Mouse (Mus musculus) T-helper 1 cell (primary cell): ENCODE measurements around the gene Atp1b3.

ENCODE experiments used
- in situ Hi-C: fragments of 300-600 bp; cut with MboI, MseI; formaldehyde crosslinking; loops from one replicate; pipeline ENCODE4 v1.15.1; 2025; ENCODE audit warnings: high pct_unique_total_duplicates

Atp1b3 gene

DNA sequence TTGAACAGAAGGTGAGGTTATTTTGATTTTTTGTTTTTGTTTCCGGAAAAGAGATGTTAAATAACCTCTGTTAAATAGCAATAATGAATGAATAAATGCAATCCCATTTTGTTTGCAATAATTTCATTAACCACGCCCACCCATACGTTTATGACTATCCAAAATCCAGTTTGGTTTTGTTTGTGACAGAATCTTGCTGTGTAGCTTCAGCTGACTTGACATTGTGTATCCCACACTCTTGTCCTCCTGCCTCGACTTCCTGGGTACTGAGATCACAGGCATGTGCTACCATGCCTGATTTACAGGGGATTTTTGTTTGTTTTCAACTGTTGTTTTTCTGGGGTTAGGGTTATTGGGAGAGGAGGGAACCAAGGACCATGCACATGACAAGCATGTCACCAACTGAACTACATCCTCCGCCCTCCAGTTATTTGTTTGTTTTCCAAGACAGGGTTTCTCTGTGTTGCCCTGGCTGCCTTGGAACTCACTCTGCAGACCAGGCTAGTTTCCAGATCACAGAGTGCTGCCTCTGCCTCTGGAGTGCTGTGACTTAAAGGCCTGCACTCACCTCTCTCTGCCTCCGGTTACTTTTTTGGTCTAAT is 1.1 kb upstream of the Atp1b3 start:
- in situ Hi-C loops = no loop called here

DNA sequence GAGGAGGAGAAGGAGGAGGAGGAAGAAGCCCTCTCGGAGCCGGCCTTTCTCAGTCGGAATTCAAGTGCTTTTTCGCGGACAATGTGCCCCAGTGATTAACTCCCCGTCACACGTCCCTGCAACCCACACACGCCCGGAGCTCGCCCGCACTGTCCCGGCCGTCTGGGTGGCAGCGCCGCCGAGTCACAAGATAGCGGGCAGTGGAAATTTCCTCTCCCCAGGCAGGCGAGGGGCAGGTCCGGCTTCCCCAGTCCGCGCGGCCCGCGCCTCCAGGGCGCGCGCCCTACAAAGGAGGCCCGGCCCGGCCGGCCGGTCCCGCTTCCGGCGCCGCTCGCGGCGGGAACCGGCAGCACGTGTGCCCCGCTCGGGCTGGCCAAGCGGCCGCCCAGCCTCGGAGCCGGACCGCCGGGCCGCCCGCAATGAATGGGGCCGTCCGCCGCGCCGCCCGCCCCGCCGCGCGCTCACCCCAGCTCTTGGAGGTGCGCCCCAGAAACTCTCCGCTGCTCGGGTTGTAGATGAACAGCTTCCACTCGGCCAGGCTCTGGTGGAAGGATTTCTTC is 581 bp downstream of the Atp1b3 start:
- in situ Hi-C loops = no loop called here

DNA sequence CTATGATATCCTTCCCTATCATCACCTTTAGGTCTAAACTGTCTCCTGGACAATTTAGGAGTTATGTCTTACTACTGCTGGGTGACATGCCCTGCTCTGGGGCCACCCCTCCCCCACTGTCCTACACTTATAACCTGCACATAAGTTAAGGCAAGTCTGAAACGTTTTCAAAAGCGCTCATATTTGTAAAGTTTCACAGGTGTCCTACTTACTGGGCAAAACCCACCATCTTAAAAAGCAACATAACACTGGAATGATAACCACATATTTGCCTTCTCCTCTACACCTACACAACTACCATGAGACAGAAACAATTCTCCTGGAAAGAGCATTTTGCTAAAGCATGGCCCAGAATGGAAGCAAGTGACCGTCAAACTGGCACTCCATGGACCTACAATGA is 4.2 kb downstream of the Atp1b3 start:
- in situ Hi-C loops = no loop called here

DNA sequence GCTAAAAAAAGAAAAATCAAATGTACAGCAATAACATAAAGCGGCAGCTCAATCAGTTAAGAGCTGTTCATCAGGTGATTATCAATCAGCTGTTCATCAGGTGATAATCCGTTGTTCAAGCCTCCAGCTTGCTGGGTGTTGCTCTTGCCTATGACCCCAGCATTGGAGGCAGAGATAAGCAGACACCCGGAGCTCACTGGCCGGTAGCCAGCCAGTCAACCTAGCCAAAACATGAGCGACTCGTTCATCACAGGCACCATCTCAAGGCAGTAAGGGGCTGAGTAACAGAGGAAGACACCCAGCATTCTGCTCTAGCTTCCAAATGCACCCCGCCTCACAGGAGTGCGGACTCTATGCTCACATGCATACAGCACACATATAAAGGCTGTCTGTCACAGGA is 10.4 kb downstream of the Atp1b3 start:
- in situ Hi-C loops = loop anchor here (5.0 kb wide), 1 partner anchor 49 kb away; no protein-coding TSS in a partner anchor

DNA sequence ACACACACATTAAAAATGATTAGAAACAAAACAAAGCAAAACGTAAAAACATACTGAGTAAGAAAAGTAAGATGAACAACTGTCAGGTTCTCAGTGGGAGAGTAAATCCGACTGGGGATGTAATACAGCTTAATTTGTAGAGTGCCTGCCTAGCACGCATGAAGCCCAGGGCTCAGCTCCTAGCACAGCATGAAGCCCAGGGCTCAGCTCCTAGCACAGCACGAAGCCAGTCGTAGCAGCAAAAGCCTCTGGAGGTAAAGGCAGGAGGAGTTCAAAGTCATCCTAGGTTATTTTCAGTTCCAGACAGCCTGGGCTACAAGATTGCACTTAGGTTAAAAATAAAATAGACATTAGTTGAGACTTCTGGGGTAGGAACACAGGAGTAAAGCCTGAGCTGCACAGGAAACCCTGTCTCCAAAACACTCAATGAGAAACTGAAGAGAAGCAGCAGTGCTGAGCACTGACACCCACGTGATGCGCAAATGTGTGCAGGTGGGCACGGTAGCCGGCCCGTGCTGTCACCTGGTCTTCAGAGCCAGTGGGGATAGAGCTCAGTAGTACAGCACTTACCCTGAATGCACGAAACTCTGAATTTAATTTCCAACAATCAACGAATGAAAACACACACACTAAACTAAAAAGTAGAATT is 11.0 kb downstream of the Atp1b3 start:
- in situ Hi-C loops = loop anchor here (5.0 kb wide), 1 partner anchor 49 kb away; no protein-coding TSS in a partner anchor

DNA sequence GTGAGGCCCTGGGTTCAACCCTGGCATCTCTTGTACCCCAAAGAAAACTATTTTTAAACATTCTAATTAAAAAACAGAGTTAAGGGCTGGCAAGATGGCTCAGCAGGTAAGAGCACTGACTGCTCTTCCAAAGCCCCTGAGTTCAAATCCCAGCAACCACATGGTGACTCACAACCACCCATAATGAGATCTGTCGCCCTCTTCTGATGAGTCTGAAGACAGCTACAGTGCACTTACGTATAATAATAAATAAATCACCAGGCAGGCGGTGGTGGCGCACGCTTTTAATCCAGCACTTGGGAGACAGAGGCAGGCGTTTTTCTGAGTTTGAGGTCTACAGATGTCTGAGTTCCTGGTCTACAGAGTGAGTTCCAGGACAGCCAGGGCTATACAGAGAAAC is 12.5 kb downstream of the Atp1b3 start:
- in situ Hi-C loops = loop anchor here (5.0 kb wide), 1 partner anchor 51 kb away; no protein-coding TSS in a partner anchor

DNA sequence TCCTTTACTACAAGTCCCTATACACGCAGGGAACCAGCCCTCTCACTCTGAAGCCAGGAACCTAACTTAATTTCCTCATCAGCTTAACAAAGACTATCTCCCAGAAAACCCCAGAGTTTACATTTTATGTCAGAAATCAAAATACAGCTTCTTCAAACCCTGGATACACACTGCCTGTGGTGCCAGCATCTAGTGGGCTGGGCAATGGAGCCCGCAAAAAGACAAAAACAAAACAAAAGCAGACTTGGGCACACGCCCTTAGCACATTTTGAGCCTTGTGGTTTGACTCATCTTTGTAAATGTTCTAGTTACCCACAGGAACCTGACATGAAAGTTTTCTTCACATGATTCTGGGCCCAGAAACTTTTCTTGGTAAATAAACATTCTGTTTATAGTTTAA is 13.8 kb downstream of the Atp1b3 start:
- in situ Hi-C loops = loop anchor here (5.0 kb wide), 1 partner anchor 52 kb away; no protein-coding TSS in a partner anchor

DNA sequence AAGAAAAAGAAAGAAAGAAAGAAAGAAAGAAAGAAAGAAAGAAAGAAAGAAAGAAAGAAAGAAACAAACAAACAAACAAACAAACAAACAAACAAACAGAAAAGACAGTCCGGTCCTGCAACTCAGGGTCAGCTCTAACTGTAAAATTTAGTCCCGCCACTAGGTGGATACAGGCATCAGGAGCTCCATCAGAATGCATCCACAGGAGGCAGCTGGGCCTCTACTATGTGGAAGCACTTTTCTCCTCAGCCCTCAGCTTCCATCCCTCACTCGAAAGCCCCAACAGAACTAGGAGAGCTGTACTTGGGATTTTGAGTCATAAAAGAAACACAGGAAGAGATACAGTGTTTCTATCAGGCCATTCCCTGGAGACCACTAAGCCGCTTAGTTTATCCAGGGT is 14.2 kb downstream of the Atp1b3 start:
- in situ Hi-C loops = loop anchor here (5.0 kb wide), 1 partner anchor 52 kb away; no protein-coding TSS in a partner anchor

DNA sequence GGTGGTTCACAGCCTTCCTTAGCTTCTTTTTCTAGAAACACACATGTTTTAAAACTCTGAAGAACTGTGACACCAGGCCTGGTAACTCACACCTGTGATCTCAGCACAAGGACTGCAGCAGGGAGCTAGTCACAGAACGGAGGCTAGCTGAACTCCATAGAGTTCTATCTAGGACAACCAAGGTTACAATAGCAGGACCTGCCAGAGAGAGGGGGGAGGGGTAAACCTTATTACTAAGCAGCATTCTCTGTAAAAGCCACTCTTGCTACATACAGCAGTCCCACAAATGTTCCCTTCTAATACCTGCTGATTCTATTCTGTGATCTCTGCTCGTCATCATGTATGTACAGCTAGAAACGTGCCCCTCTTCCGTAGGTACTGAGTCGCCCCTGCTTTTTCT is 15.4 kb downstream of the Atp1b3 start:
- in situ Hi-C loops = no loop called here

DNA sequence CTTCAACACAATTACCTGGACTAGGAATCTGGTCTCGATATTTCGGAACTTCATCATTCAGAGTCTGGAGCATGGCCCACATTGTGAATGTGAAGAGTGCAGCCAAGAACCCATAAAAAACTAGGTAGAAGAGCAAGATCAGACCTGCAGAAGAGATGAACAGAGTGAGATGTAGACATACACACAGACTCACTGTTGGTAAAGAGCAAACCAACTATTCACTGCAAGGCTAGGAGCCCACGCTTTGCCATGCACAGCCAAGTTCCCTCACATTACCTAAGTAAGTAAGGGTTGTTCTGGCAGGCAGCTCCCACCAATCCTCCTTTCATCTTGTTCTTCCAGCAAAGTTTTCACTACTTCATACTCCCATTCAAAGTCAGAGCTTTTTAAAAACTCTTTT is 18.5 kb downstream of the Atp1b3 start:
- in situ Hi-C loops = no loop called here

DNA sequence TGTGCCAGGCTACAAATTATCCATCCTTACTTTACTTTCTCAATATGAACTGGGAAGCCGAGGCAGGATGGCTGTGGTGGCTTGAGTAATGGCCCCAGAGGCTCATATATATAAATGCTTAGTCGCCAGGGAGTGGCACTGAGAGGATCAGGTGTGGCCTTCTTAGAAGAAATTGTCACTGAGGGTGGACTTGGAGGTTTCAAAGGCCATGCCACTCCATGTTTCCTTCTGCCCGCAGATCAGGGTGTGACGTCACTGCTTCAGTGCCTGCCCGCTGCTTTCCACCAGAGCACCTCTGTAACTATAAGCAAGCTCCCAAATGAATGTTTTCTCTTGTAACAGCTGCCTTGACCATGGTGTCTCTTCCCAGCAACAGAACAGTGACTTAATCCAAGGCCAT is 33.1 kb downstream of the Atp1b3 start:
- in situ Hi-C loops = no loop called here

DNA sequence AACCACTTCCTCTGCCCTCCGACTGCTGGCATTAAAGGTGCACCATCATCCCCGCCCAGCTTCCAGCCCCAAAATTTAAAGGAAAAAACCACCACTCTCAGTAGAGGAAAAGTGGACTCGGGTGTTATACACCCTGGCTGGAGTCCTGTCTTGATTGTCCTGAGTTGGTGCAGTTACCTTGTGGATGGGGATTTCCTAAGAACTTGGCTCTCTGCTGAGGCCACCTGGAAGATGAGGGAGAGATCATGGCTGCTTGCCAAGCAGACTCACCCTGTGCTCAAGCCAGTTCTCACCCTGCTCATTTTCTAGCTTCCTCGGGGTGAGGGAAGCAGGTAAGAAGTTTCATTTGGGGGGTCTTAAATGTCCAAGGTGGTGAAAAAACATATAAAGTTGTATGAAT is 36.0 kb downstream of the Atp1b3 start:
- in situ Hi-C loops = no loop called here

DNA sequence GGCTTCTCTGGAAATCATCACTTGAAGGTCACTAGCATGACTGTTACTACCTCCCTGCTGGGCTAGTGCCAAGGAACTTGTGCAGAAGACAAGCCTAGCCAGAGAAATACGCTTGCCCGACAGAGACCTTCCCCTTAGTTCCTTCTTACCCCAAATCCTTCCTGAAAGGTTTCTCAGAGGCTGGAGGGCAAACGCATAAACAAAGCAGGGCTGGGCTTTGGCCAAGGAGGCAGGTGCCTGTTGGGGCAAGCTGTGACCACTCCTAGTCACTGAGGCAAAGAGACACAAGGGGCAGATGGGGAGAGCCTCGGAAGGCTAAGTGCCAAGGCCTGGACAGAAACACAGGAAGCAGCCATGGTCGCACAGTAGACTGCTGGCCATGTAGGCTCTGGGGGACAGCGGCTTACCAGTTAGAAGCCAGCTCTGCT is 37.7 kb downstream of the Atp1b3 start:
- in situ Hi-C loops = no loop called here

DNA sequence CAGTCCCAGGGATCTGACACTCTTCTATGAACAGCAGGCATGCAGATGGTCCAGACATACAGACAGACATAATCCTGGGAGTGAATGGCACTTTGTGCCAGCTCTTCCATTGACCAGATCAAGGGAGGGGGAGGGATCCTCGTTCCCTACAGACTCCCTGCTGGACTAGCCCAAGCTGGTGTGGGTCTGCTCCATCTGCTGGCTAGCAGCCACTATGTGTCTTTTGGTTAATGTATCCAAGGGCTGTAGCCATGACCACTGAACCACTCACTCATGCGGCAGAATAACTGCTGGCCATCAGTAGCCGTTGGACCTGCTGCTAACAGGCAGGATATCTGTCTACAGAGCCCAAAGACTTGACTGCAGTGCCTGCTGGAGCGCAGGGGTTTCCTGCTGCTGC is 39.7 kb downstream of the Atp1b3 start:
- in situ Hi-C loops = no loop called here

DNA sequence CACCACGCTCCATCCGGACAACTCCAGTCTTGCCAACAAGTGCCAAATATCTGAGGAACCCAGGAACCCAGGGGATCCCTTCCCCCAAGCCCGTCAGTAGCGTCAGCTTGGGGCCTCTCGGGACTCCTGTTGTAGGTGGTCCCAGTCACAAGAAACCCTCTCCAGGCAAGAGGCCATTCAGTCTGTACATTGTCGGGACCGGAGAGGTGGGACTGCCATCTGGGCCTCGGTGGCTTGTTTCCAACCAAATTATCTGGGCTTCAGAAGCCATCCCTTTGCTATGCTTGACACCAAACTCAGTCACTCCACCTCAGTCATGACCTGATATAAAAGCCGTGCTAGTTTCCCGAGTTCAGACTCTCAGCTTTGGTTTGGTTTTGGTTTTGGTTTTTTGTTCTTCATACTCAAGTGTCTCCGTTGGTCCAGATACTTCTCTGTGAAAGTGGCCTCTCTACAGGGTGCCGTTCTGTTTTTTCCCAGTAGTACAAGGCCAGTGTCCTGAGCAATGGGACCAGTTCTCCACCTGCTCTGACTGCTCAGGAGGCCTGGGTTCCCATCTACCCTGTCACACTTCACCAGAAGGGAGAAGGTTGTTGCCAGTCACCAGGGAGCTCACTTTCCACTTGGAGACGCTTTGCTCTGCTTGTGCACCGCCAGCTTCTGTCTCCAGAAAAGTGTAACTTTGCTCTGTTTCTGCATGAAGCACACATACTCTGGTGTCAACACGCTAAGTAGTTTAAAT is 41.7 kb downstream of the Atp1b3 start:
- in situ Hi-C loops = no loop called here

DNA sequence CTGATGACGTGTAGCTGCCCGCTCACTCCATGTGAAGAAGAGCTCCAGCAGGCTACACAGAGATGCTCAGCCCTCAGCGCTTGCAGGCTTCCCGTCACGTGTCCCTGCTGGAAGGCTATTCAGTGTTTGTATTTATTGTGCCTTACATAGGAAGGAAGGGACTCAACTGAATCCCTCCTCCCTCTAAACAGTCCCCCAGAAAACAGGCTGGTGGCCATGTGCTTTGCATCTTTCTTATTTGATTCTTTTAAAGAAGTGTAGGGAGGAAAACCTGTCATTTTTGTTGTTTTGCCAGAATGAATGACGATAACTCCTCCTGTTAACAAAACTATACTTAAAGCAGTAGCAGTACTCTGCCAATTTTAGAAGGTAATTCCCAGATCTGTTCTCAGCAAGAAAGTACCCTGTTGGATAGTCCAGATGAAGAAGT is 43.7 kb downstream of the Atp1b3 start:
- in situ Hi-C loops = no loop called here

DNA sequence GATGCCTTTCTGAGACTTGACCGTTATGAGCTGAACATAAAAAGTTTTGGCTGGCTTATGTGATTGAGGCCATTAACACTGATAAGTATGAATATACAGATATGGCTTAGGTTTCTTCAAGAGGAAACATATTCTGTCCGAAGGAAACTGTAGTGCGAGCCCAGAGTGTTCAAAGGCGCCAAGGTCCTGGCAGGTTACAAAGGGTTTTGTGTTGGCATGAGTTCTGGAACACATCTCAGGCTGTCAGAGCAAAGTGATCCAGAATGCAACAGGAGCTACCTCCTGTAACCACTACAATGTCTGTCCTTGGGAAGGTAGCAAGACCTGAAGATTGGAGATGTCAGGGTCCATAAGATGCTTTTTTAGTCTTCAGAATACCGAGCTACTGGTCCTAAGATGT is 44.9 kb downstream of the Atp1b3 start:
- in situ Hi-C loops = no loop called here

DNA sequence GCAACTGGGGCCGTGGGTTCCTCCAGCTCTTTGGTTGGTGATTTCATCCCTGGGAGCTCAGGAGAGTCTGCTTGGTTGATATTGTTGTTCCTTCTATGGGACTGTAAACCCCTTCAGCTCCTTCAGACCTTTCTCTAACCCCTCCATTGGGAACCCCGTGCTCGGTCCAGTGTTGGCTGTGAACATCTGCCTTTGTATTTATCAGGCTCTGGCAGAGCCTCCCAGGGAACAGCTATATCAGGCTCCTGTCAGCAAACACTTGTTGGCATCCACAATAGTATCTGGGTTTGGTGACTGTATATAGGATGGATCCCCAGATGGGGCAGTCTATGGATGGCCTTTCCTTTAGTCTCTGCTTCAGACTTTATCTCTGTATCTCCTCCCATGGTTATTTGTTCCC is 52.2 kb downstream of the Atp1b3 start:
- in situ Hi-C loops = no loop called here

DNA sequence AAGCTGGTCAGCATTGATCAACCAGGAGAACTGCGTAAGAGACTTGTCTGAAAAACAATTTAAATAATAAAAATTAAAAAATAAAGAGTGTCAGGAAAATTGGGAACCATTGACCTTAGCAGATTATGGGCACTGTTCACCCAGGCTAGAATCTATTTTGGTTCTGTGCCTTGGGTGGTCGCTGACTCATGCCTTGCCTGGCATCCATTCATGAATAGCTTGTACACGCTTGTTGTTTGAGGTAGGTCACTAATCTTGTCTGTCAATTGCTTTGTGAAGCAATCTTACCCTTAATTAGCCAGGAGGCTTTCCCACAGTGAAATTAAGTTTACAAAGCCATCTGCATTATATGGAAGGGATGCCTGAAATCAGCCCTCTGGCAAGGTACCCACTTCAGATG is 55.4 kb downstream of the Atp1b3 start:
- in situ Hi-C loops = no loop called here

DNA sequence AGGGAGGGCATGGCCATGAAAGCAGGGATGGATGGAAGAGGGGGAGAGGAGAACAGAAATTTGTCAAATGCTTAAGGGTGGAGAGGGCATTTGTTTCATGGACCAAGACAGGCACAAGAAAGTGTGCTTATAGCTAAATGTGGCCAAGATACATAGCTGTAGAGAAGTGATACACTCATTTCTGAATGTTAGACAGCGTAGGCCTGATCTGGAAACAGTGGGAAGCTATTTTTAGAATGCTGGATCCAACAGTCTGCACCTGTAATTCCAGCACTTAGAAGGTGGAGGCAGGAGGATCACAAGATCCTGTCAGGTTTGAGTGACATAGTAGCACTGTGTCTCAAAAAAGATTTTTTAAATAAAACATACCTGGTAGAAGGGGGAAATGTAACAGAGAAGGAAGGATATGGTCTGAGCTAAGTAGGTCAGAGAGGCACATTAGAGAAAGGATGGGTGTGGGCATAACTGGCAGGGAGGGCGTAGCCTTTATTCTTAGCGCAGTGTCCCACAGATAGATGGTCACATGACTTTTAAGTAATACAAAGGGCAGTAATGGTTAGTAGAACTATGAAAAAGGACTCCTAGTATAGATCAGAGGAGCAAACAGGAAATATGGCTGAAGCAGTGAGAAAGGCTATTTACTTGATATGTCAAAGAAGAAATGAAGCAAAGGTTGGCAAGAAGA is 64.8 kb downstream of the Atp1b3 start:
- in situ Hi-C loops = no loop called here

DNA sequence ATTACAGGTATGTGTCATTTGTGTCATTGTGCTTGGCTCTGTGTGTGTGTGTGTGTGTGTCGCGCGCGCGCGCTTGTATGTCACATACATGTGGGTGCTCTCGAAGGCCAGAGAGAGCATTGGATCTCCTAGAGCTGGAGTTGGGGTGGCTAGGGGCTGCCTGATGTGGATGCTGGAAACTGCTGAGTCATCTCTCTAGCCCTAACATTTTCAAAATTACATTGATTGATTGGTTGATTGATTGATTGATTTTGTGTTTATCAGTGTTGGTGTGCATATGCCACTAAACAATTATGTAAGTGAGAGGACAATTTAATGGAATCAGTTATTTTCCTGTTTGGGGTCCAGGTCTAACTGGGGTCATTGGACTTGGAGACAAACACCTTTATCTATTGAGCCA is 72.1 kb downstream of the Atp1b3 start:
- in situ Hi-C loops = no loop called here

DNA sequence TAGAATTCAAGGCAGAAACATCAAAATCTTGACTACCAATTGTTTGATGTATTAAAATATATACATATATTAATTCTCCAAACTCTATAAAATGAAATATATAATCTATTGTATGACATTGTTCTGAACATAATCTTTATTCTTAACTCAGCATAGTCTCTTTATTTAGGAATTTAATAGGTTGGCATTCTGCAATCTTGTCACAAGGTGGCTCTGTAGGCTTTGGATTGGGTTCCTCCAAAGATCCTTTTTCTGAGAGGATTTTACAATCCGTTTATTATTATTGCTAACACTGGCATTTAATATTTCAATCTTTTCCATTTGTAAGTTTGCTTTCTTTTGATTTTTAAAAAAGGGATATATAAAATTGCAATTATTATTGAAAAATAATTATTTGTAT is 79.3 kb downstream of the Atp1b3 start:
- in situ Hi-C loops = loop anchor here (5.0 kb wide), 1 partner anchor 207 kb away; no protein-coding TSS in a partner anchor
